Mouse (Mus musculus): ENCODE data around the gene Ankfy1. TPM values are rescaled to one million over a fixed set of nuclear protein-coding genes. Genes with fewer than 3 reads are reported as not detected.
A peak's percentile ranks its signal among the peaks of the same experiment; 100 is the strongest.
"Not testable (repeated sequence)": the region's sequence is repeated elsewhere in the genome, so short reads cannot be mapped to it uniquely, and the experiment has no call there.

Gene Ankfy1
- total RNA-seq, 2 experiments from 2014 or later, result 33.1 to 35.0 TPM

DNA sequence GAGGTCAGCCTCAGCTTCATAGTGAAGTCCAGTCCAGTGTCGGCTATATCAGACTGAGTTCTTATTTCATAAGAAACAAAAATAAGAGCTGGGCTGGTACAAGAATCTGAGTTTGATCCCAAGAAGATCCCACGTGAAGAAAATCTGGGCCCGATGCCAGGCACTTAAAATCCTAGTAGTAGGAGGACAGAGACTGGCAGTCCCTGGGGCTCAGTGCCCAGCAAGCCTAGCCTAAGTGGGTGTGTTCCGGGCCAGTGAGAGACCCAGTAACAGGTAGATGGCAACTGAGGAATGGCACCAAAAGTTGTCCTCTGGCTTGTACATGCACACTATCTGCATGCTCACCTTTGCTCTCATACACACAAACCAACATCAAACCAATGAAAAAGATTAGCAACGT lies 22.9 kb downstream of the Ankfy1 start:
- peak in 1 of 2 experiments; percentile 60 for DNase-seq (ENCODE audit: low spot score in 2 of 2)

- no peak for DNase-seq (ENCODE audit: low spot score in 2 of 2)
Measured at GRCm38 (mm10) chr11:72718161-72718560, 28.4 kb downstream of the Ankfy1 start.

- no peak for DNase-seq (ENCODE audit: low spot score in 2 of 2)
Measured at GRCm38 (mm10) chr11:72723165-72723564, 33.4 kb downstream of the Ankfy1 start.

DNA sequence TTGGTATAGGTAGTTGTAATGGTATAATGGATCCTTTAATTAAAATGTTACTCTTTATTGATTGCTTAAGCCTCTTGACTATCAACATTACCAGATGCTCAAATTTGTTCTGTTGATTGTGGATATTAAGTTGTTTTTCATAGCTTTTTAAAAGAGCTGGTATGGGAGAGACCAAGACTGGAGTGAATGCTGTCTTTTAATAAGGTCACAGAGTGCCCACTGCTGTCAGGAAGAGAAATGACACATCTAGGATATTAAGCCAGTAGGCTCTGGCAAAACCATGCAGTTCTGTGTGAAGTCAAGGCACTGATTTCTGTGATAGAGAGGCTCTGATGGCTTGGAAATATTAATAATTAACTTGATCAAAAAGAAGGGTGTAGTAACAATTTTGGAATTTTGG lies 34.1 kb downstream of the Ankfy1 start:
- peak in 1 of 2 experiments; percentile 28 for DNase-seq (ENCODE audit: low spot score in 2 of 2)

DNA sequence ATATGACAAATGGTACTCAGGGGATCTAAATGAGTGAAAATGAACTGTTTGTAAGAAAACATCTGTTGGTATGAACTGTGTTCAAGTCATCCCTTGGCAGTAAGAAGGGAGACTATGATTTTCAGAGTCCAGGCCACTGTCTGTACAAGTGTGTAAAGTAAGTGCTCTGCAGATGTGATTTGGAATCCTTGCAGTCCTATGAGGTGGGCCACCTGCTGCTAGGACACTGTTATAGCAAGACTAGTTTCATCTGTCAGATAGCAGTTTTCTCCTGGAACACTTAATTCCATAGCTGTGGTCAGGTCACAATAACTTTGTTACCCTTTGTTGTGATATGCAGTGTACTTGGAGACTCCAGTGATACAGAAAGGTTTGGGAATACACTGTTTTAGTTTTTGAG lies 36.2 kb downstream of the Ankfy1 start:
- no peak for DNase-seq (ENCODE audit: low spot score in 2 of 2)

GRCm38 (mm10) chr11:72733736-72734135 lies 43.9 kb downstream of the Ankfy1 start:
- DNase-seq (ENCODE audit: low spot score in 2 of 2), result no peak

DNA sequence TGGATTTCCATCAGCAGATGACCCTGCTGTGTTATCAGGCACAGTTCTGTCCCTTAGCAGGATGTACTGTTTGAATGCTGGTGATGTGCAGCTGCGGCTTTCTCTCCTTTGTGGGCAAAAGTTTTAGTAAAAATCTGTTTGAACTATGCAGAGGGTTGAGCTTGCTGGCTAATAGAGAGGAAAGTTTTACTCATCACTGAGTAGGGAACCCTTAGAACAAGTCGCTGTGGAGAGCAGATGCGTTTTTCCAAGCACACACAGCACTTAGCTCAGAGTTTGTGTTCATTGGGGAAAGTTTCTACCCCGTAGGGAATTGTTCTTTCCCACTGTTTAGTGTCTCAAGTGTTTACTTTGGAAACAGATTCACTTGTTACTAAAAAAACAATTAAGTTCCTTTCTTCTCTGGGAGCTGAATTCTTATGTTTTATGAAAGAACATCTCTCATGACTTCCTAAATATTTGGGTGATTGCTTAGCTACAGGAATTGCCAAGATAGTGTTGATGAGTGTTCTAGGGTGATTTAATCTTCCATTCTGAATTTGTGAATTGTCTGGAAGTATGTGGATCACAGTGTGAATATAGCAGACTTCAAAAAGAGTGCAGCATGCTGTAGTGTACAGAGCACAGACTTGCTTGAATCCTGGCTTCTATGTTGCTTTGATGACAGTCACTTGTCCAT lies 45.2 kb downstream of the Ankfy1 start:
- DNase-seq (ENCODE audit: low spot score in 2 of 2), result no peak

DNA sequence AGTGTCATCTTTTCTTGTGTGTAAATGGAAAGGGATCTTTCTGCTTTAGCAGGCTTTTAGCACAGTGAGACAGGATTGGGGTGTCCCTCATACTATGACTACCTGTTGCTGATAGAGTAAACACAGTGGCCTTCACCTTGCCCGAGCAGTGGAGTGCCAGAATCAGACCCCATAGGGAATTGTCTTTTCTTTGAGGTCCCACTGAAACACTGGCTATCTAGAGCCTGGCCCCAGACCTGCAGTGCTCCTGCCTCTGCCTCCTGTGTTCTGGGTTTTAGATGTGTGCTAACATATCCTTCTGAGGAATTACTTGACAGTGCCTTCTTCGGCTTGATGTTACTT lies 45.7 kb downstream of the Ankfy1 start:
- no peak for DNase-seq (ENCODE audit: low spot score in 2 of 2)

DNA sequence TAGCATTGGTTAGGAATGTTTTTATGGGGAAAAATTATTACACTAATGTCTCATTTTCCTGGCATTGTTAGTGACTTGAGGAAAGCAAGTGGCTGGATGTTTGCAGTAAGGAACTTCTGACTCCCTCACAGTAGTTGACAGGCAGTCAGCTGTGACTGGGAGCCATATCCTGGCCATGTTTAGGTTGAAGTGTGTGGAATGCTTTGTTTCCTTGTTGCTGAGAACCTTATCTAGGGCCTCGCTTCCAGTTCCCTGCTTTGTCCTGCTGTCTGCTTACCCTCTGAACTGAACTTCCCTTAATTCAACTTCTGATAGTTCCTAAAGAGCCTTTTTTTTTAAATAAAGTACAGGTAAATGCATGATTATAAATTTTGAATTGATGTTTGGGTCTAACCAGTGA lies 46.5 kb downstream of the Ankfy1 start:
- DNase-seq (ENCODE audit: low spot score in 2 of 2), result no peak

- DNase-seq (ENCODE audit: low spot score in 2 of 2), result not testable (repeated sequence)
Measured at GRCm38 (mm10) chr11:72737517-72737916, 47.7 kb downstream of the Ankfy1 start.

DNA sequence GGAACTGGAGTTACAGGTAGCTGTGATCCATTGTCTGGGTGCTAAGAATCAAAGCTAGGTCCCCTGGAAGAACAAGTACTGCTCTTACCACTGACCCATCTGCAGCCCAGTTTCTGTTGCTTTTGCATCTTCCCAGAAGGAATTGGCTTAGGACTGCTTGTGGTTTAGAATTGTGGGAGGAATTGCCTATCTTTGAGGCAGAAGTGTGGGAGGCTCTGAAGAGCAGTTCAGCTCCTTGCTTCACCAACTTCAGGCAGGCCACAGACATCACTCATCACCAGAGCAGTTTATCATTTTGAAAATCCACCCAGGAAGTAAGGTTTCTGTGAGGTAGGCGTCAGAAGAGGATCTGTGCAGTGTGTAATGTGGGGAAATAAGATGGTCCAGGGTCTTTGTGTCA lies 49.2 kb downstream of the Ankfy1 start:
- DNase-seq (ENCODE audit: low spot score in 2 of 2), result no peak

DNA sequence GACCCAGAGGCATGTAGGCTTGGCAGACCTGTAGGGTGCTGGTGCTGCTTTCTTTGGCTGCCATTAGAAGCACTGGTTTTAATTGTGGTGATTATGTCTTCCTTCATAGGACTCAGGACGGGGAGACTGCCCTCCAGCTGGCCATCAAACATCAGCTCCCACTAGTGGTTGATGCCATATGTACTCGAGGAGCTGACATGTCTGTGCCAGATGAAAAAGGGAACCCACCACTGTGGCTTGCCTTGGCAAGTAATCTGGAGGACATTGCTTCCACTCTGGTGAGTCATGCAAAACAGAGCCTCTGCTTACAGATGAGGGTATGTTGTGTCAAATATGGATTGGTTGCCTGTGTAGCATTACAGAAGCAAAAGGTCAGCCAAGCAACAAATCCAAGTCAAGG lies 62.1 kb downstream of the Ankfy1 start:
- DNase-seq (ENCODE audit: low spot score in 2 of 2), result no peak

DNA sequence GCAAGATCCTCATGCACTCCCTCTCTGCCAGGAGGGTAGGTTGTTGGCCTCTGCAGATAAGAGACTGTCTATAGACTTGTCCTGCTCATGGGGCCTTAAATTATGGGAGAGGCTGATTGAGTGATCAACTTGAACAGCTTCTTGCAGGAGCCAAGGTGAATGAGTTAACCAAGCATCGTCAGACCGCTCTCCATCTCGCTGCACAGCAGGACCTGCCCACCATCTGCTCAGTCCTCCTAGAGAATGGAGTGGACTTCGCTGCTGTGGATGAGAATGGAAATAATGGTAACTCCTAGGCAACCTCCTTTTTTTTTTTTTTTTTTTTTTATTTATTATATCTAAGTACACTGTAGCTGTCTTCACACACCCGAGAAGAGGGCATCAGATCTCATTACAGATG lies 68.5 kb downstream of the Ankfy1 start:
- DNase-seq (ENCODE audit: low spot score in 2 of 2), result no peak

DNA sequence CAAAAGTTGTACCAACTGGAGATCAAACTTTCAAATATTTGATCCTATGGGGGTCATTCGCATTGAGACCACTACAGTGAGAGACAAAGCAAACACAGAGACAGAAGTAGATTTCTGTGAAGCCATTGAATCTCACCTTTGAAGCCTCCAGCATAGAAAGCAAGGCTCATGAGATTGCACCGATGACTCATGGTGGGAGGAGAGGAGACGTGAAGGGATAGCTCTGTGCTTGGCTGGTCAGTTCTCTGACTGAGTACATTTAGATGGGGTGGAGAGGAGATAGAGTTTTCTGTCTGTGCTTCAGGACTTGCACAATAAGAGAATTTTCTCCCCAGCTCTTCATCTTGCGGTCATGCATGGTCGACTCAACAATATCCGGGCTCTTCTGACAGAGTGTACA lies 69.8 kb downstream of the Ankfy1 start:
- no peak for DNase-seq (ENCODE audit: low spot score in 2 of 2)

DNA sequence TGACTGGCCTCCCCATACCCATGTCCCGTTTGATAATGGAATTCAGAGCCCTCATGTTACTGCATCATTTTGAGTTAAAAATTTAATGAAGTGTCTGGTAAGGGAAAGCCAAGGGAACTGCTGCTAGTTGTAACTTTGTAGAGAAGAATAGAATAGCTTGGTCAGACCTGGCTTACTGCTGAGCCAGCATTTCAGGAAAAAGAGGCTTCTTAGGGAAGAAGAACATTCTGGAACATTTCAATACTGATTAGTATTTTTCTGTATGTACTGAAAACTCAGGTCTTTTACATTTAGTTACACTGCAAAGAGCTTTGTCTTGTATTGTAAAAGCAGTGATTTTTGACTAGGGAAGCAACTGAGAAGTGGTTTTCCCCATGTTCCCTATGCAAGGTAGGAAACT lies 71.0 kb downstream of the Ankfy1 start:
- no peak for DNase-seq (ENCODE audit: low spot score in 2 of 2)

GRCm38 (mm10) chr11:72764270-72764669 lies 74.5 kb downstream of the Ankfy1 start:
- DNase-seq (ENCODE audit: low spot score in 2 of 2), result peak in 1 of 2 experiments; percentile 41

- DNase-seq (ENCODE audit: low spot score in 2 of 2), result no peak
Measured at GRCm38 (mm10) chr11:72767716-72768115, 77.9 kb downstream of the Ankfy1 start.

GRCm38 (mm10) chr11:72769061-72769460 lies 79.3 kb downstream of the Ankfy1 start:
- DNase-seq (ENCODE audit: low spot score in 2 of 2), result no peak

GRCm38 (mm10) chr11:72770324-72770723 lies 80.5 kb downstream of the Ankfy1 start:
- no peak for DNase-seq (ENCODE audit: low spot score in 2 of 2)

DNA sequence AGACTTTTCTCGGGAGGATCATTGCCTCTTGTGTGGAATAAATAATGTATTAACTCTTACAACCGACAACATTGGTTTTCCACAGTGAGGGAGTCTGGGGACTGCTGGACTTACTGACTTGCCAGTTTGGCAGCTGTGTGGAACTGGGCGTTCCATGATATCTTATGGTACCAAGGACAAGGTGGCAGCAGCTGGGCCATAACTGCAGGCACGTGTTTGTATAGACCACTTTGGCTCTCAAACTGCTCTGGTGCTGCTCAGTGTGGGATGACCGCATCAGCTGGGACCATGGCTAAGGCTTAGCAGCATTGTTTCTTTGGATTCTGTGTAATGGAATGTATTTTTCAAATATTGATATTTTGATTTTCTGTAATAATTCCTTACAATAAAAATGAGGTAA lies 81.0 kb downstream of the Ankfy1 start:
- no peak for DNase-seq (ENCODE audit: low spot score in 2 of 2)

DNA sequence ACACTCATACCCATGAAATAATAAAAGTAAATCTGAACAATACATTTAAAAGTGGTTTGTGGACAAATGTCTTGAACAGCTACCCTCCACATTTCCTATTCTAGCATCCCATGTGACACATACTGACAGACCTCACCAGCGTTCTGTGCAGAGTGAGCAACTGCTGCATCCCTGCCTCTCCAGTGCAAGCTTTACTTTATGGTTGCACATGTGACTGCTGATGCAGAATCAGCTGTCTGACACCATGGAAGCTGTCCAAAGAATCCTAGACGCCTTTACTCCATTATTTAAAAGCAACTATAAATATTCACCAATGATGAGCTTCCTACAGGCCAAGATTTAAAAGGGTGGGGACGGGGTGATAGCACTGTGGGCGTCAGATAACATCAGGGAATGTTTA lies 81.7 kb downstream of the Ankfy1 start:
- peak in 1 of 2 experiments; percentile 18 for DNase-seq (ENCODE audit: low spot score in 2 of 2)

- not testable (repeated sequence) for DNase-seq (ENCODE audit: low spot score in 2 of 2)
Measured at GRCm38 (mm10) chr11:72772611-72773010, 82.8 kb downstream of the Ankfy1 start.

DNA sequence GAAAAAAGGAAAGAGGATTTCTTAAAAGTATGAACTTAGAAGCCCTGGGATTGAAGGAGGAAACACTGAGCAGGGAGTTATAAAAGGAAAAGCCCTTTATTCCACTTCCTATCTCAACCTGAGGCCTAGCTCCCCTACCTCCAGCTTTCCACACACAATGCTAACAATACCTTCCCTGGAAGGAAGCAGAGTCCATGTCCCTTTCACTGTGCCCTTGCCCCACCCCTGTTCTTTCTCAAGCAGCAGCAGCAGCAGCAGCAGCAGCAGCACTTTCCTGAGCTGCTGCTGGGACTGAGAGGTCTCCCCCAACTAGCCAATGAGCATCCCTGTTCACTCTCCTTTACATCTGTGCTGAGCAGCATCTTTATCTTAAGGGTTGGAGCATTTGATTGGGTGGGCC lies 89.2 kb downstream of the Ankfy1 start:
- DNase-seq (ENCODE audit: low spot score in 2 of 2), result no peak

DNA sequence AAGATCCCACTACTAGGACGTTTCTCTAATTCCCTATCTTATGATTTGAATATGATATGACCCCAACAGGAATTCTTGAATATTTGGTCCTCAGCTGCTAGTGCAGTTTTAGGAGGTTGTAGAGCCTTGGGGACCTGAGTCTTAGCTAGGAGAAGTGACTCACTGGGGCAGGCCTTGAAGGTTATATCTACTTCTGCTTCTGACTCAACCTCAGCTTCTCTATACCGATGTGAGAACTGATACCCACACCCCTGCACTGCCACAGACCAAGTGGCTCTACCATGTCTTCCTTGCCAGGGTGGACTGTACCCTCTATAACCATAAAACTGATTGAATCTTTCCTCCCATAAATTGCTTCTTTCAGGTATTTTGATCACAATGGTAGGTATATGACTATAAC lies 92.3 kb downstream of the Ankfy1 start:
- DNase-seq (ENCODE audit: low spot score in 2 of 2), result no peak

All from layer of hippocampus, adult 18-20 months (tissue).